Comparison of ENCODE assay signal across 2 mouse cellular contexts in genomic region chr9:58271551-58271950, GRCm38 (mm10). TPM values are rescaled to one million over a fixed set of nuclear protein-coding genes. Genes with fewer than 3 reads are reported as not detected.
"Had no signal": no experiment of that assay in that cellular context is flagged by ENCODE, and none has a peak within 500 bp of the region (broad histone marks: within the 10 kb centered on the region; RNA-seq: fewer than 3 reads in every experiment).

No protein-coding gene starts in this region.

RNA-seq across cellular contexts. Expression of gene Loxl1, which starts 41.4 kb away (rescaled TPM):
- total RNA-seq: megakaryocyte progenitor cell, adult 5-6 weeks; neutrophil, adult 5-6 weeks had no signal
